Mouse (Mus musculus): ENCODE measurements around the gene Ncapg2. TPM values are rescaled to one million over a fixed set of nuclear protein-coding genes. Genes with fewer than 3 reads are reported as not detected.

The Ncapg2 gene
- 16.0 and 21.9 TPM in 2 replicates for polyA plus RNA-seq (2012; rRNA removed)

DNA sequence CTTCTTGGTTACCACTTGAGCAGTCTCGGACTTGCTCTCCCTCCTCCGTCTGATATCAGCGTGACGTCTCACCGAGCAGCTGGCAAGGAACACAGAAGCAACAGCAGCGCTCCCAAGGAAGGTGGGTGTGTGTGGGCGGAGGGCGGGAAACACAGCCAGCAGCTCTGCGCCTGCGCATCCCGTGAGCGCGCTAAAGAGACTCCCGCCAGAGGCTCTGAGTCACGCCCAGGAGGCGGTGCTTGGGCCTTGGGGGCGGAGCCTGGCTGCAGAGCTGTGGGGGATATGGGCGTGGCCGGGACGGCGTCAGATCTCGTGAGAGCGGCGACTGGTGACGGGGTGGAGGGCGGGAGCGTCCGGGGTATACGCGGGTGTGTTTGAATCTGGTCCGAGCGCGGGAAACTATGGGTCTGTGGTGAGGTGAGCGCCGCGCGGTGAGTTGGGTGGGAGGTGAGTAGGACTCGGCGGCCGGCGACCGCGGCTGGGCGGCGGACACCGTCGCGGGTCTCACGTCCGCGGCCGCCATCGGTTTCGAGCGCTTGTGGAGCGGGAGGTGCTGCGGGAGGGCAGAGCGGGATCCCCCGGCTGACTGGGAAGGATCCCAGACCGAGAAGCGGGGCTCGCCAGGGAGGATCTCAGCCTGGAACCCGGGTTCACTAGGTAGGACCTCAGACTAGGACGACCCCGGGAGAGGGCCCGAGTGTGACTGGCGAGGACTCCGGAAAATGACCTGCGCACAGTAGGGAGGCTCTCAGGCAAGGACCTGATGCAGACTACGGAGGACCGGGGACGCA is at the start of gene Ncapg2:
Gene Ncapg2 (plus strand): TSS at position 358 of the 791 bp plus-strand sequence.
- H3K4me1 ChIP-seq (replicated peaks; ENCODE audit: control insufficient read depth, insufficient read depth, low read length): peaks cover 11% of the 10 kb centered on the region
- no peak within 1 kb of the TSS for H3K27ac ChIP-seq (ENCODE audit: control insufficient read depth, insufficient read depth, low read length)
- H3K4me3 ChIP-seq (ENCODE audit: control insufficient read depth, insufficient read depth, low read length): peak within 1 kb of the TSS; percentile 67
- H3K27me3 ChIP-seq (ENCODE audit: control insufficient read depth, insufficient read depth, low read length): no peaks in the 10 kb centered on the region
- H3K36me3 ChIP-seq (ENCODE audit: control insufficient read depth, insufficient read depth, low read length): peaks cover 8% of the 10 kb centered on the region
- under 1% methylated on average over 72 of the region's 72 CpGs for WGBS
- peak; percentile 100 for DNase-seq
- peak; percentile 49; the same call in 1 of the 2 replicates for TF ChIP-seq CTCF (IDR thresholded peaks at IDR 0.05; ENCODE audit: borderline replicate concordance, control insufficient read depth, extremely low read depth, insufficient read depth, low read length, poor library complexity)
- TF ChIP-seq POLR2A (IDR thresholded peaks at IDR 0.05; ENCODE audit: control insufficient read depth, extremely low read depth, insufficient read depth, low read length, poor library complexity): no peak

DNA sequence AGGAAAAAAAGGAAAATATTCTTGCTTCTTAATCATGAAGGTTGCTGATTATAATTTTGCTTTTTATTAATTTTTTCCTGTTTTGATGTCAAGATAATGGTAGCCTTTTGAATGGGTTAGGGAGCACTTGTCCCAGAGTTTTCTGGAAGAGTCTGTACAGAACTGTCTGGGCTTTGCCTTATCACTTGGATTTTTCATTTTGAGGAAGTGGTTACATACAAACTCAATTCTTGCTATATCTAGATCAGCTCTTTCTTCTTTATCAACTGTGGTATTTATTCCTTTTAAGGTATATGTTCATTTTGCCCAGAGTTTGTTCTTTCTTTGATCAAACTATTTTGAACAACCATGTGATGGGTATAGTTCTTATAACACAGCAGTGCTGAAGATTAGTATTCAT is 43.1 kb upstream of the Ncapg2 start:
- TF ChIP-seq CTCF (IDR thresholded peaks at IDR 0.05; ENCODE audit: borderline replicate concordance, control insufficient read depth, extremely low read depth, insufficient read depth, low read length, poor library complexity): no peak
- TF ChIP-seq POLR2A (IDR thresholded peaks at IDR 0.05; ENCODE audit: control insufficient read depth, extremely low read depth, insufficient read depth, low read length, poor library complexity): no peak
- Histone ChIP-seq H3K36me3 (ENCODE audit: control insufficient read depth, insufficient read depth, low read length) (peaks cover 51% of the 10 kb centered on the region), H3K27me3 (ENCODE audit: control insufficient read depth, insufficient read depth, low read length) (no peaks in the 10 kb centered on the region), H3K4me3 (ENCODE audit: control insufficient read depth, insufficient read depth, low read length) (no peak overlapping the region), H3K27ac (ENCODE audit: control insufficient read depth, insufficient read depth, low read length) (no peak overlapping the region), H3K4me1 (replicated peaks; ENCODE audit: control insufficient read depth, insufficient read depth, low read length) (no peaks in the 10 kb centered on the region)
- no peak for DNase-seq

DNA sequence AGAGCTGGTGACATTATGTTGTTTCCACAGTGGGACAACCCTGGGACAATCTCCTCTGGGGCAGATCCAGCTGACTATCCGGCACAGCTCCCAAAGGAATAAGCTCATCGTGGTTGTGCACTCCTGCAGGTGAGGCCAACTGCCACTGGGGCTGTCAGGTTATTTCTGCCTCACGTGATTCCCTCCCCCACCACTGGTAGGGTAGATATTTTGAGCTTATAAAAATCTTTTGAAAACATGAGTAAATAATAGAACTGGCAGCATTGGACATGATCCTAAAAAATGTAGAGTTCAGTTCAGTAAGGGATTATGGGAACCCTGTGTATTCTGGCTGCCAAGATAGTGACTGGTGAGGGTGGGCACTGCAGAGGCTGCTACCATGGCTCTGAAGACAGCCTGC is 38.3 kb upstream of the Ncapg2 start:
- peaks cover 78% of the 10 kb centered on the region for H3K36me3 ChIP-seq (ENCODE audit: control insufficient read depth, insufficient read depth, low read length)
- WGBS: 96% methylated on average over 3 of the region's 3 CpGs

DNA sequence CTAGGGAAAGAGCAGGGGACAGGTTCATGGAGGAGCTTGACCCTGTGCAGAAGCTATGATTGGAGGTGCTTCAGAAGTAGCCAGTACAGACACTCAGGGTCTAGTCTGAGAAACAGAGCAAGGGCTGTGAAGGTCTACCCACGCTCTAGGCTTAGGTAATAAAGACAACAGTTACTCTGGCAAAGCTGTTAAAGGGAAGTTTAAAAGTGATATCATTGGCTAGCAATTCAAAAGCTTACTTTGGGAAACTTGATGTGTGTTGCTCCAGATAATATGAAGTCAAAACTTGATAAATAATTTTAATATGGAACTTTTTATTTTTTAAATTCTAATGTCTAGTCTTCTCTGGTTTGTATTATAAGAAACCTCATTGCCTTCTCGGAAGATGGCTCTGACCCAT is 37.9 kb upstream of the Ncapg2 start:
- H3K4me1 ChIP-seq (replicated peaks; ENCODE audit: control insufficient read depth, insufficient read depth, low read length): no peaks in the 10 kb centered on the region
- peaks cover 78% of the 10 kb centered on the region for H3K36me3 ChIP-seq (ENCODE audit: control insufficient read depth, insufficient read depth, low read length)
- no peak overlapping the region for H3K27ac ChIP-seq (ENCODE audit: control insufficient read depth, insufficient read depth, low read length)
- TF ChIP-seq POLR2A (IDR thresholded peaks at IDR 0.05; ENCODE audit: control insufficient read depth, extremely low read depth, insufficient read depth, low read length, poor library complexity): no peak
- no peak for TF ChIP-seq CTCF (IDR thresholded peaks at IDR 0.05; ENCODE audit: borderline replicate concordance, control insufficient read depth, extremely low read depth, insufficient read depth, low read length, poor library complexity)
- WGBS: 98% methylated on average over 2 of the region's 2 CpGs
- H3K4me3 ChIP-seq (ENCODE audit: control insufficient read depth, insufficient read depth, low read length): no peak overlapping the region
- DNase-seq: no peak
- no peaks in the 10 kb centered on the region for H3K27me3 ChIP-seq (ENCODE audit: control insufficient read depth, insufficient read depth, low read length)

More for the DNA sequence above, 38.3 kb upstream of the Ncapg2 start:
- no peak for DNase-seq
- TF ChIP-seq CTCF (IDR thresholded peaks at IDR 0.05; ENCODE audit: borderline replicate concordance, control insufficient read depth, extremely low read depth, insufficient read depth, low read length, poor library complexity) (no peak), POLR2A (IDR thresholded peaks at IDR 0.05; ENCODE audit: control insufficient read depth, extremely low read depth, insufficient read depth, low read length, poor library complexity) (no peak)
- H3K4me3 ChIP-seq (ENCODE audit: control insufficient read depth, insufficient read depth, low read length): no peak overlapping the region
- H3K27ac ChIP-seq (ENCODE audit: control insufficient read depth, insufficient read depth, low read length): no peak overlapping the region
- no peaks in the 10 kb centered on the region for H3K4me1 ChIP-seq (replicated peaks; ENCODE audit: control insufficient read depth, insufficient read depth, low read length)
- H3K27me3 ChIP-seq (ENCODE audit: control insufficient read depth, insufficient read depth, low read length): no peaks in the 10 kb centered on the region

DNA sequence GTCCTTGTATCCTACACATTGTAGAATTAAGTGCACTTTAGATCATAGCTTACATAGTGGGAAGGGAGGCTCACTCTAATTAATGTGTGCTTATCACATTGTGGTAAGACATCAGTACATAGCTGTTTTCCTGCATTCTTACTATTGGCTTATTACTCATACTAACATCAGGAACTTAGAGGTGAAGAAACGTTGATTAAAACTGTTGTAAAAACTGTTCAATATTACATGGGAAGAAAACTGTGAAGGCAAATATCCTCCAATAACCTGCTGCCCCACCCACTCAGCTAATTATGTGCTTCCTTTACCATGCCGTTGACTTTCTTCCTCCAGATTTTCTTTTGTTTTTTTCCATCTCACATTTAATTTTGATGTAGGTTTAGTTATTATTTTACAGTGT is 36.3 kb upstream of the Ncapg2 start:
- Histone ChIP-seq H3K27ac (ENCODE audit: control insufficient read depth, insufficient read depth, low read length) (no peak overlapping the region), H3K4me1 (replicated peaks; ENCODE audit: control insufficient read depth, insufficient read depth, low read length) (no peaks in the 10 kb centered on the region), H3K27me3 (ENCODE audit: control insufficient read depth, insufficient read depth, low read length) (no peaks in the 10 kb centered on the region), H3K4me3 (ENCODE audit: control insufficient read depth, insufficient read depth, low read length) (no peak overlapping the region), H3K36me3 (ENCODE audit: control insufficient read depth, insufficient read depth, low read length) (peaks cover 65% of the 10 kb centered on the region)
- over 99% methylated on average over 2 of the region's 2 CpGs for WGBS
- TF ChIP-seq CTCF (IDR thresholded peaks at IDR 0.05; ENCODE audit: borderline replicate concordance, control insufficient read depth, extremely low read depth, insufficient read depth, low read length, poor library complexity) (no peak), POLR2A (IDR thresholded peaks at IDR 0.05; ENCODE audit: control insufficient read depth, extremely low read depth, insufficient read depth, low read length, poor library complexity) (no peak)
- DNase-seq: no peak

DNA sequence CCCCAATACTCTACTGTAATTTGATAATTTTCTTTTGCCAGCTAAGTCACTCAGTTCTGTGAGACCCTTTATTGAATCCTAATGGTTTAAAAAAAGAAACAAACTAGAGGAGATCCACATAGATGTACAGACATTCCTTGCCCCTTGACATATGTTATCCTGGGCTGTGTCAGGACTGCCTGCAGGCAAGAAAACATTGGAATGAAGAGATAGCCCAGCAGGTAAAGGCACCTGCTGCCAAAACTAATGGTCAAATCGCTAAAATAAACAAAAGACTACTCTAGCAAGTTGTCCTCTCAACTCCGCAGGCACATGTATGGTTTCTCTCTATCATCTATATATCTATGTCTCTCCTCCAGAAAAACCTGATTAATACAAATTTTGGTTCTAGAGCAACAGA is 22.1 kb upstream of the Ncapg2 start:
- no peaks in the 10 kb centered on the region for H3K27me3 ChIP-seq (ENCODE audit: control insufficient read depth, insufficient read depth, low read length)
- no peaks in the 10 kb centered on the region; the same call in 1 of the 2 replicates for H3K36me3 ChIP-seq (ENCODE audit: control insufficient read depth, insufficient read depth, low read length)
- no peak overlapping the region for H3K27ac ChIP-seq (ENCODE audit: control insufficient read depth, insufficient read depth, low read length)
- WGBS: 98% methylated on average over 2 of the region's 2 CpGs
- no peak for DNase-seq
- TF ChIP-seq CTCF (IDR thresholded peaks at IDR 0.05; ENCODE audit: borderline replicate concordance, control insufficient read depth, extremely low read depth, insufficient read depth, low read length, poor library complexity) (no peak), POLR2A (IDR thresholded peaks at IDR 0.05; ENCODE audit: control insufficient read depth, extremely low read depth, insufficient read depth, low read length, poor library complexity) (no peak)
- no peaks in the 10 kb centered on the region for H3K4me1 ChIP-seq (replicated peaks; ENCODE audit: control insufficient read depth, insufficient read depth, low read length)
- no peak overlapping the region for H3K4me3 ChIP-seq (ENCODE audit: control insufficient read depth, insufficient read depth, low read length)
